Mouse (Mus musculus) bone marrow macrophage, adult 2 months (primary cell): Measurements from ENCODE around the gene Dlg1.

Experiments
- CTCF ChIP-seq: IDR thresholded peaks from 2 replicates; pipeline ENCODE4 v1.5.1; 2012; ENCODE audit warnings: low read depth, mild to moderate bottlenecking, low read length, moderate library complexity
- POLR2A ChIP-seq: IDR thresholded peaks from 2 replicates; pipeline ENCODE4 v1.6.1; 2012; ENCODE audit warnings: mild to moderate bottlenecking, low read depth, low read length, borderline replicate concordance

DNA sequence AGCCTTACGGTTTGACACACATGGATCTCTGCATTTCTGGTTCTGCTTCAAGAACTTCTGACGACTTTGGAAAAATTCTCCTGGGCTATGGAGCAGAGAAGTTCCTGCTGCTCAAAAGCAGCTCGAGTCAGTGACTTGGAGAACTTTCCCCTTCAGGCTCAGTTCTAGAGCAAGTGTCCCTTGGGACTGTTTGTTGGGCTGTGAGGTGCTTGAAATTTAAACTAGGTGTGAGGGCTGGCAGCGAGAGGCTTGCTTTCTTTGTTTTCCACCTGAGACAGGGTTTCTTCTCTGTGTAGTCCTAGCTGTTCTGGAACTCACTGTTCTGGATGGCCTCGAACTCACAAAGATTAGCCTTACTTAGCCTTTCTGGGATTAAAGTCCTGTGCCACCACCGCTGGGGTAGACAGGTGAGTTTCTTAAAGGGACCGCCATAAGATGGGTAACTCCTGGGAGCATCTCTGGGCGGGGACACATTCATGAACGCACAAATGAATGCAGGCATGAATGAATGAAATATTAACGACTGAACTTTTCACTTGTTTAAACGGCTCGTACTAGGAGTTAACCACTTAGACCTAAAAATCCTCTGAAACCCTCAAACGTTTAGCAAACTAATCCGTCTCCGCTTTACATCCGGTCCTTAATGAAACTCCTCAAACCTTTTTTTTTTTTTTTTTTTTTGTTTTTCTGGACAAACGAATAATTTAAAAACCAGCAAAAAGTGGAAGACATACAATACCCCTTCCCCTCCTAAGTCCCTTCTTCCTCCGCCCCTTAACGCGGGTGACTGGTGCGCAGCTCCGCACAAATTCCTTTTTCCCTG lies 476 bp upstream of the Dlg1 start:
- TF ChIP-seq CTCF (no peak), POLR2A (no peak)
